In genomic region chr11:97362649-97362942, GRCm38 (mm10) we compare ENCODE assay signal across 8 mouse cellular contexts. TPM values are rescaled to one million over a fixed set of nuclear protein-coding genes. Genes with fewer than 3 reads are reported as not detected.
DNase-seq lines count a peak whose midpoint lies in the region; ATAC-seq and TF ChIP-seq lines count a peak whose summit lies in the region.

No protein-coding gene starts in this region.

- H3K27me3 ChIP-seq in spleen, adult 2 months (ENCODE audit: control insufficient read depth, insufficient read depth, low read length): no peaks in the 10 kb centered on the region
- no peaks in the 10 kb centered on the region for H3K27me3 ChIP-seq in heart, embryonic 14.5 days (ENCODE audit: control insufficient read depth, insufficient read depth, low read length)
- H3K27me3 ChIP-seq in limb, embryonic 14.5 days (ENCODE audit: control insufficient read depth, insufficient read depth, low read length): no peaks in the 10 kb centered on the region
- no peaks in the 10 kb centered on the region for H3K27me3 ChIP-seq in myocyte (ENCODE audit: control insufficient read depth, insufficient read depth, insufficient read length)

- under 1% methylated on average over 37 of the region's 39 CpGs for WGBS in spleen, adult 2 months
- WGBS in heart, embryonic 14.5 days: 0% methylated on average over 28 of the region's 39 CpGs
- 0% methylated on average over 9 of the region's 39 CpGs for WGBS in limb, embryonic 14.5 days

- H3K4me3 ChIP-seq in spleen, adult 2 months (ENCODE audit: extremely low read depth, insufficient read depth, insufficient read length): peak overlapping the region; percentile 86
- peak overlapping the region; percentile 85 to 97 for H3K4me3 ChIP-seq in heart, embryonic 14.5 days (ENCODE audit: control insufficient read depth in 1 of 2, insufficient read depth in 1 of 2, low read depth in 1 of 2, low read length in 2 of 2)
- peak overlapping the region; percentile 96 for H3K4me3 ChIP-seq in limb, embryonic 14.5 days (replicated peaks; ENCODE audit: low read length)
- H3K4me3 ChIP-seq in myocyte: peak overlapping the region; percentile 77

- no peaks in the 10 kb centered on the region for H3K9me3 ChIP-seq in heart, embryonic 14.5 days (ENCODE audit: control insufficient read depth, low read length)
- no peaks in the 10 kb centered on the region for H3K9me3 ChIP-seq in limb, embryonic 14.5 days (ENCODE audit: control insufficient read depth, low read length)

- no peak; the same call in none of the 2 replicates for ATAC-seq in heart, embryonic 14.5 days (ENCODE audit: insufficient number of reproducible peaks, insufficient read depth, low FRiP score, low read depth)
- ATAC-seq in limb, embryonic 14.5 days (ENCODE audit: low FRiP score, low read depth): peak; percentile 32

- TF ChIP-seq CTCF in spleen, adult 2 months (IDR thresholded peaks at IDR 0.05; ENCODE audit: extremely low read depth, insufficient read depth, insufficient read length, insufficient replicate concordance): no peak

- H3K9ac ChIP-seq in heart, embryonic 14.5 days (ENCODE audit: low read length): peak overlapping the region; percentile 100
- peak overlapping the region; percentile 91 for H3K9ac ChIP-seq in limb, embryonic 14.5 days (ENCODE audit: low read depth, low read length, severe bottlenecking)

- peaks cover 46% of the 10 kb centered on the region for H3K79me2 ChIP-seq in myocyte (ENCODE audit: control insufficient read depth, insufficient read depth)

- H3ac ChIP-seq in myocyte (ENCODE audit: control insufficient read depth, insufficient read length): peak overlapping the region; percentile 85

- H3K36me3 ChIP-seq in spleen, adult 2 months (ENCODE audit: control insufficient read depth, insufficient read depth, low read length): no peaks in the 10 kb centered on the region
- H3K36me3 ChIP-seq in heart, embryonic 14.5 days (ENCODE audit: control insufficient read depth, insufficient read depth, low read length): no peaks in the 10 kb centered on the region
- peaks cover 3% of the 10 kb centered on the region; the same call in 1 of the 2 replicates for H3K36me3 ChIP-seq in limb, embryonic 14.5 days (ENCODE audit: control insufficient read depth, insufficient read depth, low read length)
- no peaks in the 10 kb centered on the region for H3K36me3 ChIP-seq in myocyte (ENCODE audit: control insufficient read depth, insufficient read depth)

- no peak overlapping the region; the same call in 1 of the 2 replicates for H3K27ac ChIP-seq in spleen, adult 2 months (ENCODE audit: insufficient read depth, low read length)
- peak overlapping the region; percentile 95 to 98 for H3K27ac ChIP-seq in heart, embryonic 14.5 days (replicated peaks in 1 of 2; ENCODE audit: control insufficient read depth in 1 of 2, insufficient read depth in 1 of 2, low read depth in 2 of 2, low read length in 2 of 2)
- H3K27ac ChIP-seq in limb, embryonic 14.5 days (replicated peaks; ENCODE audit: low read depth, low read length): peak overlapping the region; percentile 79

- peak overlapping the region; percentile 75 for H3K4me2 ChIP-seq in heart, embryonic 14.5 days (ENCODE audit: low read length)
- peak overlapping the region; percentile 84 for H3K4me2 ChIP-seq in limb, embryonic 14.5 days (replicated peaks; ENCODE audit: low read depth, low read length, severe bottlenecking)
- no peak overlapping the region for H3K4me2 ChIP-seq in myocyte (ENCODE audit: low read depth)

- TF ChIP-seq POLR2A in spleen, adult 2 months (IDR thresholded peaks at IDR 0.05; ENCODE audit: low read depth, low read length): no peak
- TF ChIP-seq POLR2A in limb, embryonic 14.5 days (IDR thresholded peaks at IDR 0.05; ENCODE audit: borderline replicate concordance, extremely low read depth, insufficient read depth, insufficient read length): no peak
- TF ChIP-seq POLR2A in myocyte (IDR thresholded peaks at IDR 0.05; ENCODE audit: insufficient read length, low read depth): no peak

- peak; percentile 57 for DNase-seq in cerebellum, adult 11 months
- DNase-seq in cerebellum, postnatal 25 days: no peak
- DNase-seq in spleen, adult 2 months (ENCODE audit: low read depth in 1 of 2, low spot score in 2 of 2): no peak
- no peak for DNase-seq in spleen, adult 18-20 months
- DNase-seq in limb, embryonic 14.5 days (ENCODE audit: low spot score): no peak
- DNase-seq in adipocyte (ENCODE audit: low spot score): no peak

- peaks cover 4% of the 10 kb centered on the region; the same call in 1 of the 2 replicates for H3K4me1 ChIP-seq in spleen, adult 2 months (ENCODE audit: control insufficient read depth, insufficient read depth, insufficient read length)
- H3K4me1 ChIP-seq in heart, embryonic 14.5 days (ENCODE audit: control insufficient read depth in 2 of 2, insufficient read depth in 2 of 2, low read length in 2 of 2): peaks cover 6 to 29% of the 10 kb centered on the region in 2 experiments
- peaks cover 28% of the 10 kb centered on the region for H3K4me1 ChIP-seq in limb, embryonic 14.5 days (ENCODE audit: control insufficient read depth, insufficient read depth, low read length)

TF ChIP-seq in myocyte, 11 proteins besides CTCF, POLR2A, EP300 and RAD21:
- TF ChIP-seq REST (IDR thresholded peaks at IDR 0.05; ENCODE audit: insufficient read depth, insufficient read length) (no peak), MYOG (IDR thresholded peaks at IDR 0.05; ENCODE audit: control insufficient read depth in 1 of 3, insufficient read depth in 1 of 3, insufficient read length in 2 of 3, low read depth in 2 of 3) (peak in 1 of 3 experiments; percentile 1), TCF3 (IDR thresholded peaks at IDR 0.05; ENCODE audit: insufficient read length, low read depth) (no peak), POLR2AphosphoS2 (IDR thresholded peaks at IDR 0.05; ENCODE audit: insufficient read length, low read depth) (no peak), MYOD1 (IDR thresholded peaks at IDR 0.05; ENCODE audit: control insufficient read depth in 1 of 3, insufficient read length in 2 of 3, low read depth in 2 of 3) (peak in 1 of 3 experiments; percentile 18), USF1 (IDR thresholded peaks at IDR 0.05; ENCODE audit: low read depth) (no peak), CEBPB (IDR thresholded peaks at IDR 0.05; ENCODE audit: insufficient read depth, poor library complexity, severe bottlenecking) (no peak), SRF (IDR thresholded peaks at IDR 0.05; ENCODE audit: control insufficient read depth, insufficient read length, low read depth) (no peak), TCF12 (IDR thresholded peaks at IDR 0.05; ENCODE audit: insufficient read depth, poor library complexity, severe bottlenecking) (no peak), MAX (IDR thresholded peaks at IDR 0.05; ENCODE audit: low read depth) (no peak), E2F4 (IDR thresholded peaks at IDR 0.05; ENCODE audit: insufficient read depth) (no peak)
TF ChIP-seq in myocyte: peak in this region for 2.

RNA-seq across cellular contexts. Expression of gene Socs7, which starts 0.2 kb away (rescaled TPM):
- polyA plus RNA-seq in spleen, adult 2 months (2012; rRNA removed): 6.0 and 6.1 TPM in 2 replicates
- 2.2 and 3.6 TPM in 2 replicates for polyA plus RNA-seq in heart, embryonic 14.5 days (2014; fragmentation: Nextera tagmentation; extraction: Ambion mirVana)
- 13.7 and 14.1 TPM in 2 replicates for polyA plus RNA-seq in limb, embryonic 14.5 days (2012; rRNA removed)
- polyA plus RNA-seq in limb, embryonic 14.5 days (2014; fragmentation: Nextera tagmentation; extraction: Ambion mirVana): 2.6 and 3.0 TPM in 2 replicates
- 19.8 TPM for polyA plus RNA-seq in myocyte (2012; fragmentation: generic; extraction: Trizol)

RNA-seq across cellular contexts. Expression of gene Gpr179, which starts 10.7 kb away (rescaled TPM):
- 0.02 and 0.05 TPM in 2 replicates for polyA plus RNA-seq in spleen, adult 2 months (2012; rRNA removed)
- polyA plus RNA-seq in heart, embryonic 14.5 days (2014; fragmentation: Nextera tagmentation; extraction: Ambion mirVana): 0.05 TPM in 2 replicates
- polyA plus RNA-seq in limb, embryonic 14.5 days (2012; rRNA removed): 0.08 and 0.09 TPM in 2 replicates
- polyA plus RNA-seq in limb, embryonic 14.5 days (2014; fragmentation: Nextera tagmentation; extraction: Ambion mirVana): 0.07 TPM in 2 replicates
- polyA plus RNA-seq in myocyte (2012; fragmentation: generic; extraction: Trizol): 0.08 TPM

RNA-seq across cellular contexts. Expression of gene Mrpl45, which starts 47.1 kb away (rescaled TPM):
- 5.5 and 5.6 TPM in 2 replicates for polyA plus RNA-seq in spleen, adult 2 months (2012; rRNA removed)
- polyA plus RNA-seq in heart, embryonic 14.5 days (2014; fragmentation: Nextera tagmentation; extraction: Ambion mirVana): 56.2 and 59.2 TPM in 2 replicates
- 20.3 and 22.7 TPM in 2 replicates for polyA plus RNA-seq in limb, embryonic 14.5 days (2012; rRNA removed)
- 42.4 and 42.8 TPM in 2 replicates for polyA plus RNA-seq in limb, embryonic 14.5 days (2014; fragmentation: Nextera tagmentation; extraction: Ambion mirVana)
- polyA plus RNA-seq in myocyte (2012; fragmentation: generic; extraction: Trizol): 36.3 TPM

RNA-seq across cellular contexts. Expression of gene Arhgap23, which starts 52.7 kb away (rescaled TPM):
- polyA plus RNA-seq in spleen, adult 2 months (2012; rRNA removed): 39.7 and 50.2 TPM in 2 replicates
- 7.1 and 8.4 TPM in 2 replicates for polyA plus RNA-seq in heart, embryonic 14.5 days (2014; fragmentation: Nextera tagmentation; extraction: Ambion mirVana)
- 28.9 and 37.9 TPM in 2 replicates for polyA plus RNA-seq in limb, embryonic 14.5 days (2012; rRNA removed)
- polyA plus RNA-seq in limb, embryonic 14.5 days (2014; fragmentation: Nextera tagmentation; extraction: Ambion mirVana): 9.8 and 10.8 TPM in 2 replicates
- polyA plus RNA-seq in myocyte (2012; fragmentation: generic; extraction: Trizol): 41.9 TPM
